Mouse (Mus musculus) limb, embryonic 10.5 days (tissue): Measurements from ENCODE around the gene Nepro. TPM values are rescaled to one million over a fixed set of nuclear protein-coding genes. Genes with fewer than 3 reads are reported as not detected.

Source experiments
- DNase-seq: peaks from one replicate; pipeline ENCODE4 v3.0.0-alpha.2; 2017; ENCODE audit warnings: low spot score
- H3K27ac ChIP-seq: fragments of 300-500 bp; sonication (generic); 2 replicates; pipeline ENCODE4 v1.5.1; 2016; ENCODE audit warnings: mild to moderate bottlenecking
- H3K27me3 ChIP-seq: fragments of 300-500 bp; sonication (generic); 2 replicates; pipeline ENCODE4 v1.6.1; 2016; ENCODE audit warnings: low read depth, mild to moderate bottlenecking; ENCODE audit not compliant: poor library complexity, severe bottlenecking
- H3K36me3 ChIP-seq: fragments of 300-500 bp; sonication (generic); 2 replicates; pipeline ENCODE4 v1.6.1; 2016; ENCODE audit warnings: mild to moderate bottlenecking, moderate library complexity
- H3K4me1 ChIP-seq: fragments of 300-500 bp; sonication (generic); 2 replicates; pipeline ENCODE4 v1.6.1; 2016
- H3K4me3 ChIP-seq: fragments of 300-500 bp; sonication (generic); 2 replicates; pipeline ENCODE4 v1.5.1; 2016; ENCODE audit warnings: mild to moderate bottlenecking, moderate library complexity
- H3K9me3 ChIP-seq: fragments of 300-500 bp; sonication (generic); replicated peaks from 2 replicates; pipeline ENCODE4 v1.6.1; 2016; ENCODE audit warnings: mild to moderate bottlenecking
- WGBS: fragments of 180-500 bp; shearing (Covaris S2); methylation state at CpG from one replicate; pipeline ENCODE4 v1.1.7; 2016; 5-methylcytosine and 5-hydroxymethylcytosine counted together
- polyA plus RNA-seq: library from polyadenylated mRNA; unstranded; fragments of >200 nt; fragmentation: Nextera tagmentation; extraction: Ambion mirVana; gene quantifications from 2 replicates; pipeline ENCODE4 v1.2.1, GENCODE M21; 2016

The Nepro gene
- polyA plus RNA-seq, 1 experiment from 2014 or later = 14.0 TPM

- WGBS = 91% methylated on average over 8 of the region's 8 CpGs
- no peaks in the 10 kb centered on the region for H3K36me3 ChIP-seq
- H3K27ac ChIP-seq = no peak overlapping the region
- H3K9me3 ChIP-seq = no peaks in the 10 kb centered on the region
- DNase-seq = no peak
- H3K4me1 ChIP-seq = no peaks in the 10 kb centered on the region
- no peaks in the 10 kb centered on the region for H3K27me3 ChIP-seq
- H3K4me3 ChIP-seq = no peak overlapping the region
These were observed 33.6 kb downstream of the Nepro start for GRCm38 (mm10) chr16:44757700-44758099.

GRCm38 (mm10) chr16:44761811-44762210 is 37.7 kb downstream of the Nepro start:
- DNase-seq = no peak
- WGBS = 78% methylated on average over 1 of the region's 1 CpGs
- Histone ChIP-seq H3K36me3 (no peaks in the 10 kb centered on the region), H3K9me3 (no peaks in the 10 kb centered on the region), H3K27ac (no peak overlapping the region), H3K4me3 (no peak overlapping the region), H3K4me1 (no peaks in the 10 kb centered on the region), H3K27me3 (no peaks in the 10 kb centered on the region)

DNA sequence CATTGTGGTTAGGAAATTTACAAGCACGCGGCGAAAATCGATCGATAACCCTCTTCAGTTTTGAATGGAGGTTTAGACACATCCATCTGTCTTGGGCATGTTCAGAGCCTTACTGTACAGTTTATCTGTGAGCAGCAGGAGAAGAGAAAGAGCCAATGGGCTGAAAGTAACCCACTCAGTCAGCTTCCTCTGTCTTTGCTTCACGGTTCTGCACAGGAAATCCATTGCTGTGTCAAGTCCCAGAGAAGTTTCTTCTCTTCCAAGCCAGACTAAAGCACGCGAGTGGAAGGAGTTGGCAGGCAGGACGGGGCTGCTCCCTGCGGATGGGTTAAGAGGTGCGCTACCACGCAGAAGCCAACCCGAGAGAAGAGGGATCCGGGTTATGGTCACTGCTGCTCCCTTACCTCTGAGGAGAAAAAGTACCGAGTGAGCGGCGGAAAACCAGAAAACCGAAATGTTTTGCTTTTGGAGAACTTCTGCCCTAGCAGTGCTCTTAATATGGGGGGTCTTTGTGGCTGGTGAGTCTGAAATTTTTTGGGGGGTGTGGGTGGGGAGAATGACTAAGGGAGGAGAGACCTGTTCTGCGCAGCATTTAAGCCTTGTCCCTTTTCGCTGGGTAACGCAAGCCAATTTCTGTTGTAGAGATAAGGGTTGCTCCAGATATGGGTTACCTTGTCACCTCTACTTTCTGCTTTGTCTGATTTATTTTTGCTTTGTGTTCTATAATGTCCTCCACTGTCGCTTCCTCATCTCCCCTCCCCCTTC is 41.6 kb downstream of the Nepro start, which contains the start of gene Cd200r1:
Cd200r1 (plus strand) TSS at position 182 of the 765 bp plus-strand sequence.
- Histone ChIP-seq H3K27ac (no peak within 1 kb of the TSS), H3K4me1 (no peaks in the 10 kb centered on the region), H3K36me3 (no peaks in the 10 kb centered on the region), H3K4me3 (no peak within 1 kb of the TSS), H3K9me3 (no peaks in the 10 kb centered on the region), H3K27me3 (no peaks in the 10 kb centered on the region)
- no peak for DNase-seq
- WGBS = 79% methylated on average over 22 of the region's 22 CpGs

- no peaks in the 10 kb centered on the region for H3K4me1 ChIP-seq
- no peak for DNase-seq
- 92% methylated on average over 9 of the region's 9 CpGs for WGBS
- H3K9me3 ChIP-seq = no peaks in the 10 kb centered on the region
- no peaks in the 10 kb centered on the region for H3K36me3 ChIP-seq
- no peaks in the 10 kb centered on the region for H3K27me3 ChIP-seq
- H3K4me3 ChIP-seq = no peak overlapping the region
- no peak overlapping the region for H3K27ac ChIP-seq
These were observed 42.3 kb downstream of the Nepro start for GRCm38 (mm10) chr16:44766320-44766892.

GRCm38 (mm10) chr16:44767506-44767905 is 43.4 kb downstream of the Nepro start:
- Histone ChIP-seq H3K27ac (no peak overlapping the region), H3K4me3 (no peak overlapping the region), H3K36me3 (no peaks in the 10 kb centered on the region), H3K27me3 (no peaks in the 10 kb centered on the region), H3K4me1 (no peaks in the 10 kb centered on the region), H3K9me3 (no peaks in the 10 kb centered on the region)
- no peak for DNase-seq
- 91% methylated on average over 7 of the region's 7 CpGs for WGBS

DNA sequence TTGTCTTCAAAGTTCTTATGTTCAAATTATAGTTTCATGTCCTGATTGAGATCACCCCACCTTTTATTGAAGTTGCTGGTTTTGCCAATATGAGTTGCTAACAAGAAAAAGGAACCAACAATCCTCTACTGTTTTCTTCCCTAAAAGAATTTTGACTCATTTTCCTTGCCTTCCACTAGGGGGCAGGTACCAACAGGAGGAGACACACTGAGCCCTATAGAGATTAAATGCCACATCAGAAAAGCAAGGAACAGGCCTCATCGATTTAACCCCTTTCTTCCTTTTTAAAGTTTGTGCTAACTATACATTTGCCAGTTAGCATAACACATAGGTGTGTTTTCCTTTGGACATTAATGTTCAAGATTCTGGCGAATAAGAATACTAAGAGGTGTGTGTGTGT is 43.9 kb downstream of the Nepro start:
- Histone ChIP-seq H3K36me3 (no peaks in the 10 kb centered on the region), H3K9me3 (no peaks in the 10 kb centered on the region), H3K4me3 (no peak overlapping the region), H3K27ac (no peak overlapping the region), H3K27me3 (no peaks in the 10 kb centered on the region), H3K4me1 (no peaks in the 10 kb centered on the region)
- 60% methylated on average over 2 of the region's 2 CpGs for WGBS
- DNase-seq = no peak

- no peak overlapping the region for H3K27ac ChIP-seq
- H3K4me1 ChIP-seq = no peaks in the 10 kb centered on the region
- no peaks in the 10 kb centered on the region for H3K9me3 ChIP-seq
- H3K36me3 ChIP-seq = no peaks in the 10 kb centered on the region
- DNase-seq = no peak
- no peak overlapping the region for H3K4me3 ChIP-seq
- no peaks in the 10 kb centered on the region for H3K27me3 ChIP-seq
- WGBS = 84% methylated on average over 6 of the region's 6 CpGs
These were observed 48.5 kb downstream of the Nepro start for GRCm38 (mm10) chr16:44772577-44772976.

DNA sequence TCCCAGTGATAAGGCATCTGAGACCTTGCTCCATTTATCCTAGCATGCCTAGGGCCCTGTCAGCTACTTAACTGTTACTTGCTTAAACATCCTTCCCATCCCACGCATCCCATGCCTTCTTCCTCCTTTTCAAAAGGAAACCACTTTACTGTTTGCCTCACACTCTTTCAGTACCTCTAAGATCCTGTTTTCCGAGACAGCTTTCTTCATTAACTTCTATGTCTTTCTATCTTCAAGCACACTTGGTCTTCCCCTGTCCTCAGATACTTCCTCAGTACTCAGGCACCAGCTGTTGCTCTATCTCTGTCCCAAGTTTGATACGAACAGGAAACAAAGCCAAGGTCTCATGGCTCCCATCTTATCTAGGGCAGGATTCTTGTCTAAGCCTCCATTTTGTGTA is 49.6 kb downstream of the Nepro start:
- no peak for DNase-seq
- H3K9me3 ChIP-seq = no peaks in the 10 kb centered on the region
- no peak overlapping the region for H3K4me3 ChIP-seq
- H3K27ac ChIP-seq = no peak overlapping the region
- H3K36me3 ChIP-seq = no peaks in the 10 kb centered on the region
- 83% methylated on average over 3 of the region's 3 CpGs for WGBS
- no peaks in the 10 kb centered on the region for H3K4me1 ChIP-seq
- no peaks in the 10 kb centered on the region for H3K27me3 ChIP-seq

GRCm38 (mm10) chr16:44774201-44774600 is 50.1 kb downstream of the Nepro start:
- Histone ChIP-seq H3K4me1 (no peaks in the 10 kb centered on the region), H3K4me3 (no peak overlapping the region), H3K9me3 (no peaks in the 10 kb centered on the region), H3K36me3 (no peaks in the 10 kb centered on the region), H3K27me3 (no peaks in the 10 kb centered on the region), H3K27ac (no peak overlapping the region)
- WGBS = 92% methylated on average over 6 of the region's 6 CpGs
- no peak for DNase-seq

- WGBS = 86% methylated on average over 17 of the region's 17 CpGs
- no peaks in the 10 kb centered on the region for H3K4me1 ChIP-seq
- H3K9me3 ChIP-seq = no peaks in the 10 kb centered on the region
- H3K27ac ChIP-seq = no peak overlapping the region
- no peak for DNase-seq
- H3K27me3 ChIP-seq = no peaks in the 10 kb centered on the region
- no peaks in the 10 kb centered on the region for H3K36me3 ChIP-seq
- no peak overlapping the region for H3K4me3 ChIP-seq
These were observed 54.5 kb downstream of the Nepro start for GRCm38 (mm10) chr16:44778538-44779147.

- no peaks in the 10 kb centered on the region for H3K4me1 ChIP-seq
- whole genome bisulfite sequencing = 92% methylated on average over 5 of the region's 5 CpGs
- no peaks in the 10 kb centered on the region for H3K36me3 ChIP-seq
- DNase-seq = no peak
- H3K4me3 ChIP-seq = no peak overlapping the region
- no peaks in the 10 kb centered on the region for H3K9me3 ChIP-seq
- no peaks in the 10 kb centered on the region for H3K27me3 ChIP-seq
- H3K27ac ChIP-seq = no peak overlapping the region
These were observed 55.4 kb downstream of the Nepro start for GRCm38 (mm10) chr16:44779494-44779893.

DNA sequence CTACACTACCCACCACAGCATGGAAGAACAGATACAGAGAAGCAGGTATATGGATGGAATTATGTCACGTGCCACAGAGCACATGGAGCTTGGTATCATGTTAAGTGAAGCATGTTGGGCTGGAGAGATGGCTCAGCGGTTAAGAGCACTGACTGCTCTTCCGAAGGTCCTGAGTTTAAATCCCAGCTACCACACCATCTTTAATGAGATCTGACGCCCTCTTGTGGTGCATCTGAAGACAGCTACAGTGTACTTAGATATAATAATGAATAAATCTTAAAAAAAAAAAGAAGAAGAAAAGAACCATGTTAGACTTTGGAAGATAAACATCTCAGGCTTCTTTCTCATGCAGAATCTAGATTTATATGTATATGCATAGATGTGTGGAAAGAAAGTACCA is 56.6 kb downstream of the Nepro start:
- H3K27ac ChIP-seq = no peak overlapping the region
- no peak for DNase-seq
- no peaks in the 10 kb centered on the region for H3K27me3 ChIP-seq
- no peak overlapping the region for H3K4me3 ChIP-seq
- no peaks in the 10 kb centered on the region for H3K9me3 ChIP-seq
- no peaks in the 10 kb centered on the region for H3K4me1 ChIP-seq
- 70% methylated on average over 4 of the region's 4 CpGs for WGBS
- no peaks in the 10 kb centered on the region for H3K36me3 ChIP-seq
